Mouse (Mus musculus): ENCODE results near the gene Ide. TPM values are rescaled to one million over a fixed set of nuclear protein-coding genes. Genes with fewer than 3 reads are reported as not detected.
A peak's percentile ranks its signal among the peaks of the same experiment; 100 is the strongest.

The Ide gene
- 46.1 and 56.8 TPM in 2 replicates for polyA plus RNA-seq (2016; fragmentation: Nextera tagmentation; extraction: Ambion mirVana)

DNA sequence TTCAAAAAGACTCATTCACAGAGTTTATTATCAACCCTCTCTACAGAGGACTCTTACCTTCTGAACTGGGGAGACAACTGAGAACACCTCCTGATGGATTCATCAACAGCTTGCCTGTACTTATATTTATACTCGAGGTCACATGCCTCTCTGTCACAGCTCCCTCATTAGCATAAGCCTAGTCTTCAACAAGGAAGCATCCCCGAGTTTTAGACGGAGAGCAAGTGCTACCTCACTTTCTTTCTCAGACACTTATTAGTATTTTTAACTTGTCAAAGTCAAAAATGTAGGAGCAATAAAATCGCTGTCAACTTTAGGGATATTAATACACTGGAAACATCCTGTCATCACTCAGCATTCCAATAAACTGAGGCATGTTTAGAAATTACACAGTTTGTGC is at the start of gene Ide:
TSS of gene Ide (minus strand) at position 101 of the 400 bp plus-strand sequence.
- no peak for DNase-seq (ENCODE audit: low spot score)
- Histone ChIP-seq H3K4me3 (no peak within 1 kb of the TSS), H3K27me3 (ENCODE audit: insufficient read depth, poor library complexity, severe bottlenecking) (no peaks in the 10 kb centered on the region), H3K27ac (no peak within 1 kb of the TSS), H3K4me1 (replicated peaks) (no peaks in the 10 kb centered on the region), H3K36me3 (no peaks in the 10 kb centered on the region), H3K9me3 (no peaks in the 10 kb centered on the region)
- 79% methylated on average over 4 of the region's 4 CpGs for WGBS

DNA sequence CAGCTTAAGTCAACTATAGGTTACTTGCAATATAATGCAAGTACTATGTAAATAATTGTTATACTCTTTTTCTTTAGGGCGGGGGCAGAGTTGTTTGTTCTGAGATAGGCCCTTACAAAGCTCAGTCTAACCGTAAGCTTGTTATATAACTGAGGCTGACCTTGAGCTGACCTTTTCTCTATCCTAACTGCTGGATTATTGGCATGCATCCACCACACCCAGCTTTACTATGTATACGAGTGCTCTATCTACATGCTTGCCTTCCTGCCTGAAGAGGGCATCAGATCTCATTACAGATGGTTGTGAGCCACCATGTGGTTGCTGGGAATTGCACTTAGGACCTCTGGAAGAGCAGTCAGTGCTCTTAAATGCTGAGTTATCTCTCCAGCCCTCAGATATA is 48.5 kb upstream of the Ide start:
- WGBS = 86% methylated on average over 3 of the region's 3 CpGs
- H3K36me3 ChIP-seq = peaks cover 82% of the 10 kb centered on the region
- H3K4me3 ChIP-seq = no peak overlapping the region
- no peaks in the 10 kb centered on the region for H3K4me1 ChIP-seq (replicated peaks)
- no peaks in the 10 kb centered on the region for H3K9me3 ChIP-seq
- no peak overlapping the region for H3K27ac ChIP-seq
- no peak for DNase-seq (ENCODE audit: low spot score)
- H3K27me3 ChIP-seq (ENCODE audit: insufficient read depth, poor library complexity, severe bottlenecking) = no peaks in the 10 kb centered on the region

DNA sequence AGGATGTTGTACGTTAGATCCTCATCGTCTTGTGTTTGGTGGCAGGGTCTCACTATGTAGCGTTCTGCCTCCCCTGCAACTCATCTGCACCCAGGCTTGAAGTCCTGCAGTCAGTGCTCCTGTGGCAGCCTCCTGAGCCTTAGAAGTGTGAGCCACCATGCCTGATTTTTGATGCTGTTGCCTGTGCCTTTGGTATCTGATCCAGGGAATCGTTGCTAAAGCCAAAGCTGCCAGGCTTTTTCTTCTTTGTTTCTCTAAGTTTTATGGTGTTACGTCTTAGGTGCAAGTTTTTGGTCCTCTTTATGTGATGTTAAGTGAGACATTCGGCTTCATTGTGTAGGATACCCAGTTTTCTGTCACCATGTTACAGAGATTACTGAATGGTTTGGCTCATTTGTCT is 41.2 kb upstream of the Ide start:
- DNase-seq (ENCODE audit: low spot score) = no peak

DNA sequence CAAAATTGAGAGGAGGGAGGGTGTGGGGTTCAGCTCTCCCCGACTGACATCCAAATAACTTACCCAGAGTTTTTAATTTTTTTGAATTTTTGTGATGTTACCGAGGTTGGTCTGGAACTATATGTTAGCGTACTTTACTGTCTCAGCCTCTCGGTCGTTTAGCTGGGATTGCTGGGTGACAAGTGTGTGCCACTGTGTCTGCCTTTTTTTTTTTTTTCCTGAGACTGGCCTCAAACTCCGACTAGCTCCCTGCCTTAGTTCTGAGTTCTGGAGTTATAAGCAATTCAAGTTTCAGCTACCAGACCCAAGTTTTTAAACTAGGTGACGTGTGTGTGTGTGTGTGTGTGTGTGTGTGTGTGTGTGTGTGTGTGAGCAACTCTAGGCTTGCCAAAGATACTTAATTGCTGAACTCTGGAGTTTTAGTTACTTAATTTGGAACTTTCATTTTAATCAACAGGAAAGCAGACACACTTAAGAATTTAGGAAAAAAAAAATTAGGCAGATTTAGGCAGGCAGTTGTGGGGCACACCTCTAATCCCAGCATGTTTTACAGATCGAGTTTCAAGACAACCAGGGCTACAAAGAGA is 39.8 kb upstream of the Ide start:
- H3K27ac ChIP-seq = peak overlapping the region; percentile 96
- H3K4me1 ChIP-seq (replicated peaks) = peaks cover 24% of the 10 kb centered on the region
- H3K27me3 ChIP-seq (ENCODE audit: insufficient read depth, poor library complexity, severe bottlenecking) = no peaks in the 10 kb centered on the region
- H3K4me3 ChIP-seq = peak overlapping the region; percentile 88
- peaks cover 12% of the 10 kb centered on the region; the same call in 1 of the 2 replicates for H3K36me3 ChIP-seq
- H3K9me3 ChIP-seq = no peaks in the 10 kb centered on the region
- WGBS = 41% methylated on average over 8 of the region's 8 CpGs
- DNase-seq (ENCODE audit: low spot score) = no peak

More for the DNA sequence above, 41.2 kb upstream of the Ide start:
- Histone ChIP-seq H3K27ac (no peak overlapping the region), H3K4me1 (replicated peaks) (peaks cover 24% of the 10 kb centered on the region), H3K36me3 (peaks cover 24% of the 10 kb centered on the region), H3K4me3 (0 out of 2 replicates have a peak overlapping the region, but pooled peaks have one; percentile 20), H3K27me3 (ENCODE audit: insufficient read depth, poor library complexity, severe bottlenecking) (no peaks in the 10 kb centered on the region), H3K9me3 (no peaks in the 10 kb centered on the region)
- 87% methylated on average over 6 of the region's 6 CpGs for WGBS

DNA sequence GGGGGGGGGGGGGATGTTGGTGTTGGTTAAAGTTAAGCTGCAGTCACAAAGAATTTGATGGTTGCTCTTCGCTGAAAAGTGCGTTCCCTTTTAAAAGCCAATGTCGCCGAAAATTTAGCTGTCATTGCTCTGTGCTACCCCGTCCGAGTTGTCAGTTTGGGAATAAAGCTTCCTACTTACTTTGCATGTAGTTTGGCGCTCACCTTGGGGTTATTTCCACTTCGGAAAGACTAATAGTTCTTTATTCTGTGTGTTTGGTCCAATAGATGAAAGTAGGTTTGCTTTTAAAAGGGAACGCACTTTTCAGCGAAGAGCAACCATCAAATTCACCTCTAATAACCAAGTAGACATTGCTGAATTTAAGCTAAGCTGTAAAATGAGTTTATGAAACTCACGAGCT is 39.2 kb upstream of the Ide start:
- WGBS = 3% methylated on average over 11 of the region's 11 CpGs
- Histone ChIP-seq H3K9me3 (no peaks in the 10 kb centered on the region), H3K27me3 (ENCODE audit: insufficient read depth, poor library complexity, severe bottlenecking) (no peaks in the 10 kb centered on the region), H3K27ac (peak overlapping the region; percentile 96), H3K4me3 (peak overlapping the region; percentile 88), H3K36me3 (peaks cover 11% of the 10 kb centered on the region; the same call in 1 of the 2 replicates), H3K4me1 (replicated peaks) (peaks cover 24% of the 10 kb centered on the region)
- DNase-seq (ENCODE audit: low spot score) = no peak

DNA sequence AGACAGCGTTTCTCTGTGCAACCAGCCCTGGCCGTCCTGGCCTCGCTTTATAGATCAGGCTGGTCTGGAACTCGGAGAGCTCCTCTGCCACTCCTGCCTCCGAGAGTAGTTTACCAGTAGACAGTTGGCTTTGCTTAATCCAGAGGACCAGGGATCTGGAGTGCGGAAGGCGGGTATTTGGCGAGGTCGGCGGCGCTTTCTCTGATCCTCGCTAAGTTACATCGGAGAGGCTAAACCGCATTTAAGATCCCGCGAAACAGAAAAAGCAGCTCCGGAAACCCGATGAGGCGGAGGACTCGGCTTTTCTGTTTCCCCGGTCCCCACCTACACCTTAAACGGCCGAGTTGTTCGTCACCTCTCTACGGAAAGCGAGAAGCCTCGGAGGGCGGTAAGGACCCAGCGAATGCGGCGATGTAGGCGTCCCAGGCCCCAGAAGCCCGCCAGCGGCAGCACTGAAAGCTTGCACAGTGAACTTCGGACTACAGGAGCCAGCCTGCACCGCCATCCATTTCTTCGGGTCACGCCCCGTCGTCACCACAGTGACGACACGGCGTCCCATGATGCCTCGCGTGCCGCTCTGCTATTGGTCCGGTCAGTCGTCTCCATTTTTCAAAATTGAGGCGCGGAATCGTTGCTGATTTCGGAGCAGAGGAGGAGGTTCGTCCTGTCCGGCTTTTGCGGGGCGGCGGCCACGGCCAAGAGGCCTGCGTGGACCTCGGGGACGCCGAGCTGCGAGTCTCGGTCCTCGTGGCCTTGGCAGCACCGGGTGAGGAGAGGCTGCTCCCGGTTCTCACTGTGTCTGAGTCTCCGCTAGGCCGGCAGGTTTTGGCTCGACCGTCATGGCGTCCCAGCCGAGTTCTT is 38.3 kb upstream of the Ide start, which contains the start of gene Kif11:
TSS of gene Kif11 (plus strand) at position 649 of the 861 bp plus-strand sequence.
- Histone ChIP-seq H3K4me3 (peak within 1 kb of the TSS; percentile 88), H3K27ac (peak within 1 kb of the TSS; percentile 96), H3K9me3 (no peaks in the 10 kb centered on the region), H3K36me3 (peaks cover 11% of the 10 kb centered on the region; the same call in 1 of the 2 replicates), H3K27me3 (ENCODE audit: insufficient read depth, poor library complexity, severe bottlenecking) (no peaks in the 10 kb centered on the region), H3K4me1 (replicated peaks) (peaks cover 24% of the 10 kb centered on the region)
- WGBS = under 1% methylated on average over 73 of the region's 73 CpGs
- peak; percentile 95 for DNase-seq (ENCODE audit: low spot score)

DNA sequence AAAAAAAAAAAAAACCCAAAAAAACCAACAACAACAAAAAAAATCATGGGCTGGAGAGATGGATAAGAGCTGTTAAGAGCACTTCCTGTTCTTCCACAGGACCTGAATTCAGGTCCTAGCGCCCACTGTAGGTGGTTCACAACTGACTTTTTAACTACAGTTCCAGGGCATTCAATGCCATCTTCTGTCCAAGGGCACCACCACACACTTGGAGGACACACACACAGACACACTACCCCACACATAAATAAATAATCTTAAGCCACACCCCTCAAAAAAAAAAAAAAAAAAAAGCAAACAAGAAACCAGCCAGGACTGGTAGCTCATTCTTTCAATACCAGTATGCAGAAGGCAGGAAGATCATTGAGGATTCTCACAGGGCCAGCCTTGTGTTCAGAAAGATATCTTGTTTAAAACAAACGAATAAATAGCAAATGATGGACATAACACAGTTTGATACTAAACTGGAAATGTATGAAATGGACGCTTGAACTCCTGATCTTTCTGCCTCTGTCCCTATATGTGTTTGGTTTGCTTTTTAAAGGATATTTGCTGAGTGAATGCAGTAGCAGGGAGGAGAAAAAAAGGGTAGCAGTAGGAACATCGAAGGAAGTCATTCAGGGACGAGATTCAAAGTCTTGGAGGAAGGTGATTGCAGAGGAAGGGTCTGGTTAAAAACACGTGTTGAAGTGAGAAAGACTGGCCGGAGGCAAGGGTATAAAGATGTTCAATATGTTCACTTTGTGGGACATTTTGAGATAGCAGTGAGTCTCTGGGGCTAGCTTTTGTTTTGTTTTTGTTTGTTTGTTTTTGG is 37.5 kb upstream of the Ide start:
- Histone ChIP-seq H3K36me3 (peaks cover 9% of the 10 kb centered on the region; the same call in 1 of the 2 replicates), H3K4me1 (replicated peaks) (peaks cover 21% of the 10 kb centered on the region), H3K9me3 (no peaks in the 10 kb centered on the region), H3K27ac (peak overlapping the region; percentile 96), H3K27me3 (ENCODE audit: insufficient read depth, poor library complexity, severe bottlenecking) (no peaks in the 10 kb centered on the region), H3K4me3 (peak overlapping the region; percentile 88)
- 26% methylated on average over 7 of the region's 7 CpGs for WGBS
- no peak for DNase-seq (ENCODE audit: low spot score)

DNA sequence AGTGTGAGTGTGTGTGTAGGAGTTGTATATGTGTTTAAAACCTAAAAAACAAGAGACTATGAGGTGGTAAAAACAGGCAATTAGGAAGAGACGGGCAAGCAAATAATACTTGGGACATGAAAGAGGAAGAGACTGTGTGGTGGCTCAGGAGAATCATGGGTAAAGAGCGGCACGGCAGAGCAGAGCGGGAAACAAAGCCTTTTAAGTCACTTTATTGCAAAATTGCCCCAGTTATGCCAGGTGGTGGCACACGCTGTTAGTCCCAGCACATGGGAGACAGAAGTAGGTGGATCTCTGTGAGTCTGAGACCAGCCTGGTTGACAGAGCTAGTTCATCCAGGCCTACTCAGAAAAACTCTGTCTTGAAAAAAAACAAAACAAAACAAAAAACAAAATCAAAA is 32.7 kb upstream of the Ide start:
- no peak overlapping the region for H3K27ac ChIP-seq
- no peak overlapping the region for H3K4me3 ChIP-seq
- DNase-seq (ENCODE audit: low spot score) = no peak
- no peaks in the 10 kb centered on the region for H3K9me3 ChIP-seq
- H3K4me1 ChIP-seq (replicated peaks) = no peaks in the 10 kb centered on the region
- no peaks in the 10 kb centered on the region for H3K36me3 ChIP-seq
- H3K27me3 ChIP-seq (ENCODE audit: insufficient read depth, poor library complexity, severe bottlenecking) = no peaks in the 10 kb centered on the region
- WGBS = 92% methylated on average over 5 of the region's 5 CpGs

DNA sequence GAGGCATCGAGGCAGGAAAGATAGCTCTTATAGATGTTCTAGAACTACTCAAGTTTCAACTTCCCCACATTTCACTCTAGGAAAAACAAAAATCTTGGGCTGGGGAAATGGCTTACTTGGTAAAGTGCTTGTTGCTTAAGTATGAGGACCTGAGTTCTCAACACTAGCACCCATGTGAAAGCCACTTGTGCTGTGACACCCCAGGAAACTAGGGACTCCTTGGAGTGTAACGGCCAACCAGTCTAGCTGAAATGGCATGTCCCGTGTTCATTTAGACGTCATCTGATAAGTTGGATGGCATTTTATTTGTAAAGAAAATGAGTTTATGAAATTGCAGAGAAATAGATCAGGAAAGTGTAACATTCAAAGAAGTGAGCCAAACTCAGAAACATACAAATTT is 32.3 kb upstream of the Ide start:
- Histone ChIP-seq H3K4me1 (replicated peaks) (no peaks in the 10 kb centered on the region), H3K36me3 (no peaks in the 10 kb centered on the region), H3K4me3 (no peak overlapping the region), H3K27me3 (ENCODE audit: insufficient read depth, poor library complexity, severe bottlenecking) (no peaks in the 10 kb centered on the region), H3K9me3 (no peaks in the 10 kb centered on the region), H3K27ac (no peak overlapping the region)
- 89% methylated on average over 4 of the region's 4 CpGs for WGBS
- no peak for DNase-seq (ENCODE audit: low spot score)

DNA sequence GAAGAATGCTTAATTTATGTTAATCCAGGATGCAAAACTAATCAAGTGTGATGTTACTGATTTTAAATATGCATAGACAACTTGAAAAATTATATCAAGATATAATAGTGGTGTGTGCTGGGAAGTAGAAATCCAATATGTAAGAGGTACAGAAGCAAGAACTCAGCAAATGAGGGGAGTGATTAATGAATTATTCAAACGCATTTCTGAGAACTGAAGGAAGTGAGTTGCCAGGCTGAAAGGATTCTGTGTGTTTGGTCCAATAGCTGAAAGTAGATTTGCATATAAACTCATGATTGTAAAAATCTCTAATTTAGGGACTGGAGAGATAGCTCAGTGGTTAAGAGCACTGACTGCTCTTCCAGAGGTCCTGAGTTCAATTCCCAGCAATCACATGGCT is 31.3 kb upstream of the Ide start:
- H3K4me1 ChIP-seq (replicated peaks) = no peaks in the 10 kb centered on the region
- H3K27me3 ChIP-seq (ENCODE audit: insufficient read depth, poor library complexity, severe bottlenecking) = no peaks in the 10 kb centered on the region
- WGBS = 93% methylated on average over 1 of the region's 1 CpGs
- no peak overlapping the region for H3K27ac ChIP-seq
- H3K9me3 ChIP-seq = no peaks in the 10 kb centered on the region
- H3K4me3 ChIP-seq = no peak overlapping the region
- no peak for DNase-seq (ENCODE audit: low spot score)
- H3K36me3 ChIP-seq = no peaks in the 10 kb centered on the region

DNA sequence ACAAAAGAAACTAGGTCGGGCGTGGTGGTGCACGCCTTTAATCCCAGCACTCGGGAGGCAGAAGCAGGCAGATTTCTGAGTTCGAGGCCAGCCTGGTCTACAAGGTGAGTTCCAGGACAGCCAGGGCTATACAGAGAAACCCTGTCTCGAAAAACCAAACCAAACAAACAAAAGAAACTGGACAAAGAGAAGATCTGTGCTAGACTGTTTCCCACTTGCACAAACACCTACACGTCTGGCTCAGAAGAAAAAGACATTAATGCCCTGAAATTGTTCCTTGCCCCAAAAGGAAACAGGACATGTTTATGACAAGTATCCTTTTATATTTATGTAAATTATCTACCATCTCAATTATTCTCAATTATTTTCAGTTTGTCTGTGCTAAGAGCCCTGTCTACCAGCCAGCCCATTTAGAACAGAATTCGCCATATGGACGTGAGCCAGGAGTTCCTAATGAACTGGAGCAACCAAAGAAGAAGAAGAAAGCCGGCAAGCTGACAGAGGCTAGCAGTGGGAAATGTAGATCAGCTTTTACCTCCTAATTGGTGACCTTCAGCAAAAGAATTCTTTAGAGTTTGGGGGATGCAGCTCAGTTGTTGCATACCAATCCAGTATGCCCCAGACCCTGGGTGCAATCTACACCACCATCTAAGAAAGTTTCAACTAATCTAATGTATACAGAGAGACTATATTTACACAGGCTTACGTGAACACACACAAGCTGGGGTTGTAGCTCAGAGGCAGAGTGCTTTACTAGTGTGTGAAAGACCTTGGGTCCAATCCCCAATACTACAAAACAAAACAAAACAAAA is 25.7 kb upstream of the Ide start:
- Histone ChIP-seq H3K27me3 (ENCODE audit: insufficient read depth, poor library complexity, severe bottlenecking) (no peaks in the 10 kb centered on the region), H3K4me1 (replicated peaks) (peaks cover 3% of the 10 kb centered on the region; the same call in 1 of the 2 replicates), H3K9me3 (no peaks in the 10 kb centered on the region), H3K4me3 (no peak overlapping the region), H3K27ac (no peak overlapping the region), H3K36me3 (no peaks in the 10 kb centered on the region)
- DNase-seq (ENCODE audit: low spot score) = no peak
- WGBS = 87% methylated on average over 11 of the region's 11 CpGs

DNA sequence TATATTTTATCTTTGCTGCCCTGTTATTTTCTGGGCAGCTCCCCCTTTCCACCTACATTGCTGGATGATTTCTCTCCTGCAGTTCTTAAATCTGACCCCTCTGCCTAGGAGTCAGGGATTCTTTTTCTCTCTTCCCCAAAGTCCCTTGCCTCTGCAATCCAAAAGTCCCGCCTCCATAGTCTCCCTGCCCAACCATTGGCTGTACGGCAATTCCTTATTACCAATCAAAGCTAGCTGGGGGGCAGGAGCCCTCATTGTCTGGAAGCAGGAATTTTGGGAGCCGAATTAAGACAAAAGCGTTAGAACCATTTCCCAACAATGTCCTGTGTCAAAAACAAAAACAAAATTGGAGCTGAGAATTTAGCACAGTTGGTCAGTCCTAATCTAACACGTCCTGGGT is 24.9 kb upstream of the Ide start:
- Histone ChIP-seq H3K27me3 (ENCODE audit: insufficient read depth, poor library complexity, severe bottlenecking) (no peaks in the 10 kb centered on the region), H3K9me3 (no peaks in the 10 kb centered on the region), H3K36me3 (no peaks in the 10 kb centered on the region), H3K27ac (no peak overlapping the region), H3K4me3 (no peak overlapping the region), H3K4me1 (replicated peaks) (peaks cover 3% of the 10 kb centered on the region; the same call in 1 of the 2 replicates)
- whole genome bisulfite sequencing = 30% methylated on average over 5 of the region's 5 CpGs
- DNase-seq (ENCODE audit: low spot score) = peak; percentile 16

Measured in hindbrain, embryonic 10.5 days (tissue).